Mouse (Mus musculus): Measurements from ENCODE around the gene Hlcs. TPM values are rescaled to one million over a fixed set of nuclear protein-coding genes. Genes with fewer than 3 reads are reported as not detected.

Gene Hlcs
- polyA plus RNA-seq, 1 experiment from 2014 or later = 10.3 TPM

DNA sequence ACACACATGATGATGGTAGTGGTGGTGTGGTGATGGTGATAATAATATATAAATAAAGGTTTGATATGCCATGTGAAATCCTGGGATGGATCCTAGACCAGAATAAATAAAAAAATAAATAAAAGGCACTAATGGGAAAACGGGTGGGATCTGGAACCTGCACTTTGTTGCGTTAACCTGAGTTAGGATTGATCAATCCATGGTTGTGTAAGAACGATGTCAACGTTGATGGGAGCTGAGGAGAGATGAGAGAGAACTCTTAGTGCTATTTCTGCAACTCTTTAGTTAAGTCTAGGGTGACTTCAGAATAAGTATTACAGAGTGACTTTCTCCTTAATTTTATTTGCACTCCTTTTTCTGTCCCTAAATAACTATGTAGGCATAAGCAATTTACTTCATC, 12.2 kb downstream of the Hlcs start:
- Histone ChIP-seq H3K27ac (no peak overlapping the region), H3K27me3 (replicated peaks) (no peaks in the 10 kb centered on the region), H3K4me2 (replicated peaks) (no peak overlapping the region), H3K36me3 (no peaks in the 10 kb centered on the region), H3K9me3 (0 out of 2 replicates have a peak, but pooled peaks cover 2% of the 10 kb centered on the region), H3K9ac (no peak overlapping the region), H3K4me3 (no peak overlapping the region), H3K4me1 (peaks cover 15% of the 10 kb centered on the region)
- ATAC-seq (ENCODE audit: low FRiP score, low read depth) = no peak
- WGBS = 94% methylated on average over 4 of the region's 4 CpGs

DNA sequence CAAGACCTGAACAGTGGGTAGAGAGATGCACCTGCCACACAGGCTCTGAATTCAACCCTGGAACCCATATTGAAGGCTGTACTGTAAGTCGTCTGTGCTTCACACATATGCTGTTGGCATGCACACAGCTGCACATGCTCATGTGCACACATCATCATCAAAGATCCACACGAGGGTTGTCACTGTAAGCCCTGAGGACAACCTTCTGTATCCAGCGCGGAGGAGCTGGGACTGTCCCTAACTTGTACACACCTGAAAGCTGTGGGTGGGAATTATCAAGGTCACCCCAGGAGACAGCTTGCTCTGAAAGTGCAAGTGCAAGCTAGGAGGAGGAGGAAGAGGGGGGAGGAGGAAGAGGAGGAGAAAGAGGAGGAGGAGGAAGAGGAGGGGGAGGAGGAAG, 14.2 kb downstream of the Hlcs start:
- WGBS = 79% methylated on average over 4 of the region's 4 CpGs
- peaks cover 15% of the 10 kb centered on the region for H3K4me1 ChIP-seq
- H3K27ac ChIP-seq = no peak overlapping the region
- H3K9me3 ChIP-seq = no peaks in the 10 kb centered on the region
- no peak for ATAC-seq (ENCODE audit: low FRiP score, low read depth)
- H3K27me3 ChIP-seq (replicated peaks) = no peaks in the 10 kb centered on the region
- H3K9ac ChIP-seq = no peak overlapping the region
- H3K4me3 ChIP-seq = no peak overlapping the region
- no peak overlapping the region for H3K4me2 ChIP-seq (replicated peaks)
- no peaks in the 10 kb centered on the region for H3K36me3 ChIP-seq

DNA sequence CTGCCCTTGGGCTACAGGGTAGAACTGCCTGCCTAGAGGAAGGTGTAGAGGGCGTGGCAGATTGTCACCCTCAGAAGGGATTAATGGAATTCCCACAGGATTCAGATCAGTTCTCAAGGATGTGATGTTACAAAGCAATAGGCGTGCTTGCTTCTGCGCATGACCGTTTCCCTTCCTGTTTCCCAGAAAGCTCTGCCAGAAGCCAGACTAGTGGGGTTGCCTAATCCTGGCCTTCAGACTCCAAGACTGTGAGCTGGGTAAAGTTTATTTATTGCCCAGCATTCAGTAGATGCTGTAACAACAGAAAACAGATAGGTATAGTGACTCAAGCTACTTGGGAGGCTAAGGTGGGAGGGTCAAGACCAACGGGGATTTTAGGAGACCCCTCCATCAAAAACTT, 15.3 kb downstream of the Hlcs start:
- no peaks in the 10 kb centered on the region for H3K27me3 ChIP-seq (replicated peaks)
- no peak overlapping the region for H3K4me3 ChIP-seq
- no peak for ATAC-seq (ENCODE audit: low FRiP score, low read depth)
- H3K27ac ChIP-seq = no peak overlapping the region
- no peaks in the 10 kb centered on the region for H3K36me3 ChIP-seq
- H3K9ac ChIP-seq = no peak overlapping the region
- H3K4me2 ChIP-seq (replicated peaks) = no peak overlapping the region
- 89% methylated on average over 5 of the region's 5 CpGs for WGBS
- no peaks in the 10 kb centered on the region for H3K9me3 ChIP-seq
- peaks cover 11% of the 10 kb centered on the region for H3K4me1 ChIP-seq

DNA sequence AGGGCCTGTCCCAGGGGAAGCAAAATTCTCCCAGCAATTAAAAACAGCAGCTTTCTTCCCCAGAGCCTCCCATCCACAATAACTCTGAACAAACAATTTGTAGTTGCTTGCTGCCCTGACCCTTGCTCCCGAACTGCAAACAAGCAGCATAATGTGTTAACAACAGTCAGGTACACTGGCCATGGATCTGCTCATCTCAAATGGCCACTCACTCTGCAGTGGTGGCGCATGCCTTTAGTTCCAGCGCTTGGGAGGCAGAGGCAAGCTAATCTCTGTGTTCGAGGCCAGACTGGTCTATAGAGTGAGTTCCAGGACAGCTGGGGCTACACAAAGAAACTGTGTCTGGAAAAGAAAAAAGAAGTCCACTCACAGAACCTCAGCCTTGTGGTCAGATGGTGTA, 22.2 kb downstream of the Hlcs start:
- H3K9me3 ChIP-seq = no peaks in the 10 kb centered on the region
- 91% methylated on average over 4 of the region's 4 CpGs for WGBS
- H3K27ac ChIP-seq = no peak overlapping the region
- H3K9ac ChIP-seq = no peak overlapping the region
- no peaks in the 10 kb centered on the region for H3K36me3 ChIP-seq
- peaks cover 15% of the 10 kb centered on the region for H3K4me1 ChIP-seq
- H3K4me2 ChIP-seq (replicated peaks) = no peak overlapping the region
- H3K4me3 ChIP-seq = no peak overlapping the region
- ATAC-seq (ENCODE audit: low FRiP score, low read depth) = no peak
- H3K27me3 ChIP-seq (replicated peaks) = no peaks in the 10 kb centered on the region

DNA sequence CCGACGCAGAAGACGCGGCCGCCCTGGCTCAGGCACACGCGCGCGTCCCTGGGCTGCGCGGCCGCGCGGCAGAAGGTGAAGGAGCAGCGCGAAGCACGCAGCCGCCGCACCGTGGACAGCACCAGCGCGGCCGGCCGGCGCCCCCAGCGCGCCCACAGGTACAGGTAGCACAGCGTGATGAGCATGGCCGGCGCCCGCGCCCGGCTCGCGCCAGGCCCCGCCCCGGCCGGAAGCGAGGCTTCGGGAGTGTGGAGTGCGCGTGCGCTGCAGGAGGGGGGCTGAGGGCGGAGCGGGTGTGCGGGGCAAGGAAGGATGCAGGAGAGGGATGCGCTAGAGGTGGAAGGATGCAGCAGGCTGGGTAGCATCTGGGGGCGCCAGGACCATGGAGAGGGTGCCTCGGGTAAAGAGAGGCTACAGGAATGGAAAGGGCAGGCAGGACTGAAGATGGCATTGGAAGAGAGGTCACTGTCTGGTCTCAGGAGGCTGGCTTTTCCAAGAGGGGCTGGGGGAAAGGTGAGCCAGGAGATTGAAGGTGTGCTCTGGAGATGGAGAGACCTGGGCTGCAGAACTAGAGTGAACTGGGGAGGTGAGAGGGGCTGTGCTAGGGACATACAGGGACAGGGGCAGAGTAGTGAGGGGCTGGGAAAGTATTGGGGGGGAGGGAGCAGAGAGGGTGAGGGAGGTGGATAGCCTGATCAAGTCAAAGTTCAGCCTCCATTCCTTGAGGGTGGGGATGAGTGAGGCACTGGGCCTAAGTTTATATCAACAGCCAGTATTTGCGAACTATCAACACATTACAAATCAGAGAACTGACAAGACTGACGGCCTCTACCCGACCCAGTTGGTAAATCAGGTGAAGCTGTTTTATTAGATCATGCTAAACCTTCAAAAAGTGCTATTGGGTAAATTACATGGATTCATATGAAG, 23.0 kb downstream of the Hlcs start:
- no peaks in the 10 kb centered on the region for H3K9me3 ChIP-seq
- H3K27me3 ChIP-seq (replicated peaks) = no peaks in the 10 kb centered on the region
- peak overlapping the region; percentile 37; the same call in 1 of the 2 replicates for H3K27ac ChIP-seq
- H3K4me1 ChIP-seq = peaks cover 15% of the 10 kb centered on the region
- H3K4me3 ChIP-seq = peak overlapping the region; percentile 90
- WGBS = 5% methylated on average over 52 of the region's 52 CpGs
- ATAC-seq (ENCODE audit: low FRiP score, low read depth) = peak; percentile 95
- H3K4me2 ChIP-seq (replicated peaks) = peak overlapping the region; percentile 99
- no peaks in the 10 kb centered on the region for H3K36me3 ChIP-seq
- H3K9ac ChIP-seq = peak overlapping the region; percentile 90

DNA sequence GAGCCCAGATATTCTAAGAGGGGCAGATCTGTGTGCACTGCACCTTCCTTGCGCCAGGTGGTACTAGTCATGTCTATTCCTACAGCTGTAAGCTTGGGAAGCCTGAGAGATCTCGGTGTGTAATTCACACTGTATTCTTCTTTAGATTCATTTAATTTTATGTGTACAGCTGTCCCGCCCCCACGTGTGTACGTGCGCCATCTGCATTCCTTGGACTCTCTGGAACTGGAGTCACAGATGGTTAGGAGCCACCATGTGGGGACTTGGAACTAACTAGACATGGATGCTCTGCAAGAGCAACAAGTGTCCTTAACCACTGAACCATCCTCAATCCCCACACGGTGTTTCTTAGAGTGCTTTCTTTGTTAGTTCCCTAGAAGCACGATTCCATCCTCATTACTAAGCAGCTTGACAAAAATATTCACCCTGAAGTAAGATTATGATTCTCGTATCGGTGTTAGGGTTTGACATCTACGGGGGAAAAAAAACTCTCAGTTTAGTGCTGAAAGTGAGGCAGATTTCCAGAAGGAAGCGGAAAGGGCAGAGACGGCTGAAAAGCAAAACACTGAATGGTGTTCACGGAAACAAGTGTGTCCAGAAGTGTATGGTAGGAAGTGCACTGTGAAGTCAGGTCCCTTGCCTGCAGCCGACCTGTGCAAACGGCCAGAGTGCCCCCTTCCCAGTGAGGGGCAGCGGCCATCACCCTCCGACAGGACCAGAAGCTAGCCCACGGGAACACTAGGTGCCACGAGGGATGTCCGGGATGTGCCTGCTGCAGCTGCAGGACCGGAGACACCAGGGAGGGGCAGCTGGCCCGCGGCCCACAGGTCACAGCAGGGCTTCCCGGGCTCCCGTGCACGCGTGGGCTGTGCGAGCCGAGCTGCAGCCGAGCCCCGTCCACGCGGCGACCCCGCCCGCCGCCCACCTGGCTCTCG, 24.0 kb downstream of the Hlcs start:
- H3K4me3 ChIP-seq = peak overlapping the region; percentile 90
- 15% methylated on average over 39 of the region's 39 CpGs for WGBS
- peak; percentile 70 for ATAC-seq (ENCODE audit: low FRiP score, low read depth)
- no peaks in the 10 kb centered on the region for H3K9me3 ChIP-seq
- peak overlapping the region; percentile 99 for H3K4me2 ChIP-seq (replicated peaks)
- H3K27me3 ChIP-seq (replicated peaks) = no peaks in the 10 kb centered on the region
- H3K4me1 ChIP-seq = peaks cover 15% of the 10 kb centered on the region
- H3K36me3 ChIP-seq = no peaks in the 10 kb centered on the region
- peak overlapping the region; percentile 37; the same call in 1 of the 2 replicates for H3K27ac ChIP-seq
- peak overlapping the region; percentile 90 for H3K9ac ChIP-seq

DNA sequence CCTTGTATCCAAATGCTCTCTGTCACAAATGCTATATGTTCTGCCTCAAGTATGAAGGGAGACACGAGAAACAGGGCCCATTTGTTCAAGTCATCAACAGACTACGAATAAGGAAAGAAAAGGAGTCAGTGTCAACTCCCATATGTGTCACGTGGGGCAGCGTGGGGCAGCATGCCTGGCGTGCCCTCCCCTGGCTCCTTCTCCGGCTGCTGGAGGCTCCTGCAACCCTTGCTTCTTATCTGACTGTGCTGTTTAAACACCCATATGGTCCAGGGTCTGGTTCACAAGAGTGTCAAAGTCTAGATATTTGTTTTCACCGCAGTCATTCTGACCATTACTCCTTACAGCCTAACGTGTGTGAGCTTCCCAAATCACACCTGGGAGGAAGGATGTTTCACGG, 25.5 kb downstream of the Hlcs start:
- 80% methylated on average over 9 of the region's 9 CpGs for WGBS

GRCm38 (mm10) chr16:94283972-94284371, 29.4 kb downstream of the Hlcs start:
- Histone ChIP-seq H3K4me3 (no peak overlapping the region), H3K27me3 (replicated peaks) (no peaks in the 10 kb centered on the region), H3K27ac (no peak overlapping the region), H3K9me3 (0 out of 2 replicates have a peak, but pooled peaks cover 5% of the 10 kb centered on the region), H3K9ac (no peak overlapping the region), H3K4me2 (replicated peaks) (no peak overlapping the region), H3K4me1 (peaks cover under 1% of the 10 kb centered on the region; the same call in 1 of the 2 replicates), H3K36me3 (peaks cover 6% of the 10 kb centered on the region)
- WGBS = 83% methylated on average over 3 of the region's 3 CpGs
- no peak for ATAC-seq (ENCODE audit: low FRiP score, low read depth)

More for the DNA sequence above, 25.5 kb downstream of the Hlcs start:
- Histone ChIP-seq H3K4me3 (no peak overlapping the region), H3K9ac (no peak overlapping the region), H3K4me1 (peaks cover 15% of the 10 kb centered on the region), H3K9me3 (no peaks in the 10 kb centered on the region), H3K27ac (no peak overlapping the region), H3K4me2 (replicated peaks) (no peak overlapping the region), H3K36me3 (no peaks in the 10 kb centered on the region), H3K27me3 (replicated peaks) (no peaks in the 10 kb centered on the region)
- ATAC-seq (ENCODE audit: low FRiP score, low read depth) = no peak

- Histone ChIP-seq H3K27me3 (replicated peaks) (no peaks in the 10 kb centered on the region), H3K9me3 (no peaks in the 10 kb centered on the region), H3K4me2 (replicated peaks) (no peak overlapping the region), H3K27ac (no peak overlapping the region), H3K4me1 (no peaks in the 10 kb centered on the region), H3K9ac (no peak overlapping the region), H3K4me3 (no peak overlapping the region), H3K36me3 (peaks cover 6% of the 10 kb centered on the region; the same call in 1 of the 2 replicates)
- no peak for ATAC-seq (ENCODE audit: low FRiP score, low read depth)
- 90% methylated on average over 6 of the region's 6 CpGs for WGBS
These were observed 42.5 kb downstream of the Hlcs start for GRCm38 (mm10) chr16:94270826-94271225.

DNA sequence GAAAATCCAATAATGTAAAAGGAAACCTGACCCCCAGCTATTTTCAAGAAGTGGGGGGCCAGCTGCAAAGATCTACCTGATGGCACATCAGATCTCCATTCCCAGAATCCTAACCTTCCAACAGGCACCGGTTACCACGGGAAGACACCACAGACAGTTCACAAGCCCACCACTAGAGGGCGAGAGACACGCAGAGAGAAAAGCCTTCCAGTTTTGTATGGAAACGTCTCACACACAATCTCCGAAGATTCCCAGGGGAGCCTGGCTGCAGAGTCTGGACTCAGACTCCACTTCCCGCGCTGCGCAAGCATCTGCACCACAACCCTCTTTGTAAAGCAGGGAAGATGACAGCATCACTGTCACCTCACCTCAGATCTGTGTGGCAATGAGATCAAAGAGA, 43.7 kb downstream of the Hlcs start:
- 4% methylated on average over 9 of the region's 9 CpGs for WGBS
- Histone ChIP-seq H3K9me3 (no peaks in the 10 kb centered on the region), H3K4me2 (replicated peaks) (peak overlapping the region; percentile 45), H3K4me1 (no peaks in the 10 kb centered on the region), H3K9ac (0 out of 2 replicates have a peak overlapping the region, but pooled peaks have one; percentile 41), H3K4me3 (no peak overlapping the region), H3K27ac (no peak overlapping the region), H3K27me3 (replicated peaks) (no peaks in the 10 kb centered on the region), H3K36me3 (peaks cover 6% of the 10 kb centered on the region; the same call in 1 of the 2 replicates)
- 0 out of 2 replicates have a peak, but pooled peaks have one; percentile 17 for ATAC-seq (ENCODE audit: low FRiP score, low read depth)

DNA sequence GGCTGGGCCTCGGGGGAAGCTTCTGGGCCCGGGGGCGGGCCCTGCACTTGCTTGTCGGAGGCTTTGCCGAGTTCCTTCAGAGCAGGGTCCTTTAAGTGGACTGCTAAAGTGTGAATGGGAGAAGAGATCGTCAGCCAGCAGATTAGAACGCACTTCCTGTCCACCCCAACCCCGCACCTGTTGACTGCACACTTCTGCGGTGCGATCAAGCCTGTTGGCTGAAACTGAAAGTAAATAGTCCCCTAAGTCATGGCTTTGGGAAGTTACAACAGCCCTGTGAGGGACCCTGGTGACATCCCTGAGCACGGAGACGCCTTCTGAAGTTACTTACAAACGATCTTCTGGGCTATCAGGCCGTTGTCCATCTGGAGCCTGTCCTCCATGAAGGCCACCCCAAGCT, 45.2 kb downstream of the Hlcs start:
- Histone ChIP-seq H3K27ac (no peak overlapping the region), H3K9ac (no peak overlapping the region), H3K36me3 (peaks cover 6% of the 10 kb centered on the region; the same call in 1 of the 2 replicates), H3K4me3 (no peak overlapping the region), H3K4me1 (no peaks in the 10 kb centered on the region), H3K9me3 (no peaks in the 10 kb centered on the region), H3K27me3 (replicated peaks) (no peaks in the 10 kb centered on the region), H3K4me2 (replicated peaks) (no peak overlapping the region)
- 87% methylated on average over 14 of the region's 14 CpGs for WGBS
- no peak for ATAC-seq (ENCODE audit: low FRiP score, low read depth)

DNA sequence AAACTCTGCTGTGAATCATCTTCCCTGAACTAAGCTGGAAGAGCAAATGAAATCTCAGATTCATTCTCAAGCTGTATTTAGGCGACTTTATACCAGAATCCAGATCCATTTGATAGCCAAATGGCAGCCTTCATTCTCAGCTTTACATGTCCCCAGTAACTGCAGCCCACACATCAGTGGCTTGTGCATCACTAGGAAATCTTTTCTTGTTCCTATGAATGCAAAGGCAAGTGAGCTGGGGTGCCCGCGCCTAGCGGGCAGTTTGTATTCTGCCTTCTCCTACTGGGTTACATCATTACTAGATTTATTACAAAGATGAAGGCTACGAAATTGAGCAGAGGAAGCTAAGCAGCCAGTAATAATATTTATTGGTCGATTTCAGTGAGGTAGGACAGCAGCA, 48.8 kb downstream of the Hlcs start:
- Histone ChIP-seq H3K9ac (no peak overlapping the region), H3K4me3 (no peak overlapping the region), H3K27ac (no peak overlapping the region), H3K4me1 (no peaks in the 10 kb centered on the region), H3K9me3 (no peaks in the 10 kb centered on the region), H3K36me3 (peaks cover 6% of the 10 kb centered on the region; the same call in 1 of the 2 replicates), H3K4me2 (replicated peaks) (no peak overlapping the region), H3K27me3 (replicated peaks) (no peaks in the 10 kb centered on the region)
- ATAC-seq (ENCODE audit: low FRiP score, low read depth) = no peak
- WGBS = 77% methylated on average over 6 of the region's 6 CpGs

Data from neural tube, embryonic 12.5 days (tissue).